Mouse (Mus musculus): ENCODE measurements around the gene Parl. TPM values are rescaled to one million over a fixed set of nuclear protein-coding genes. Genes with fewer than 3 reads are reported as not detected.

Parl gene
- total and polyA plus RNA-seq, 3 experiments, result 101 to 247 (median 166) TPM

DNA sequence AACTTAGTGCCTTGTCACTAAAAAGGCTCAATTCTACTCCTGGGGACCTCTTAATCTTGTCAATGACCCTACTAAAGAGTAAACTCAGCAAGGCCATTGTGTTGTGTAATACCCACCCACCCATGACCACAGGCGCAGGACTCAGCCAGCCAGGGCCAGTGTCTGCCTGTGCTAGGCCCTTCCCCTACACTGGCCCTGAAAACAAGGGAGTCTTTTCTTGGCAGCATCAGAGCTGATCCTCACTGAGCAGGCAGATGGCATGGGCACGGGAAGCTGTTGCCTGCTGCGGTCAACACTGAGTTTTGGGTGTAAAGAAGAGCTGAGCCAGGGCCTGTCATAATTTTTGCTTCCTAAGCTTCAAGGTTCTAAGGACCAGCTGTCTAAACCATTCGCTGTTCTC is 64.8 kb downstream of the Parl start:
- no peaks in the 10 kb centered on the region for H3K79me2 ChIP-seq (replicated peaks; ENCODE audit: control insufficient read depth, extremely low read depth, insufficient read depth, poor library complexity, severe bottlenecking)
- no peaks in the 10 kb centered on the region for H3K27me3 ChIP-seq (replicated peaks)
- H3K36me3 ChIP-seq (replicated peaks in 1 of 2; ENCODE audit: control insufficient read depth in 1 of 2, insufficient read depth in 1 of 2, low read length in 1 of 2), result peaks cover 0 to 22% of the 10 kb centered on the region in 2 experiments
- H3K4me3 ChIP-seq (replicated peaks in 1 of 3; ENCODE audit: low read depth in 2 of 3, low read length in 2 of 3, poor library complexity in 1 of 3), result no peak overlapping the region
- dilution Hi-C loops (cut with MboI; ENCODE audit: extremely low pct_ligation_motif_present, extremely low pct_unique_long_range_greater_than_20kb, low sequenced_read_pairs), result no loop called here
- peaks cover 0 to 17% of the 10 kb centered on the region in 2 experiments; a peak in 3 of 4 replicates for H3K4me1 ChIP-seq (ENCODE audit: control insufficient read depth in 1 of 2, insufficient read depth in 2 of 2)
- no peak overlapping the region for H3K9ac ChIP-seq (ENCODE audit: insufficient read depth, low read depth)
- no peak for TF ChIP-seq SMC3 (IDR thresholded peaks at IDR 0.05; ENCODE audit: low read depth, low read length)
- no peak for TF ChIP-seq ZNF384 (IDR thresholded peaks at IDR 0.05; ENCODE audit: low read depth, low read length)
- no peak for TF ChIP-seq ELF1 (IDR thresholded peaks at IDR 0.05; ENCODE audit: low read depth, low read length)
- in situ Hi-C loops (cut with MboI; ENCODE audit: low pct_ligation_motif_present, low pct_unique_long_range_greater_than_20kb, low sequenced_read_pairs), result no loop called here
- H3K4me2 ChIP-seq (ENCODE audit: insufficient read depth, low read depth, poor library complexity, severe bottlenecking), result no peak overlapping the region
- H3K9me3 ChIP-seq (replicated peaks; ENCODE audit: low read length), result peaks cover 3% of the 10 kb centered on the region
- DNase-seq (ENCODE audit: extremely low read depth), result no peak
- no peak overlapping the region for H3K27ac ChIP-seq (ENCODE audit: insufficient read depth, low read depth)

GRCm38 (mm10) chr16:20234406-20234805 is 67.8 kb downstream of the Parl start:
- Histone ChIP-seq H3K4me3 (replicated peaks in 1 of 3; ENCODE audit: low read depth in 2 of 3, low read length in 2 of 3, poor library complexity in 1 of 3) (no peak overlapping the region), H3K4me1 (ENCODE audit: control insufficient read depth in 1 of 2, insufficient read depth in 2 of 2) (peaks cover 0 to 17% of the 10 kb centered on the region in 2 experiments; a peak in 3 of 4 replicates), H3K9ac (ENCODE audit: insufficient read depth, low read depth) (no peak overlapping the region), H3K4me2 (ENCODE audit: insufficient read depth, low read depth, poor library complexity, severe bottlenecking) (no peak overlapping the region), H3K9me3 (replicated peaks; ENCODE audit: low read length) (no peaks in the 10 kb centered on the region), H3K27me3 (replicated peaks) (no peaks in the 10 kb centered on the region), H3K36me3 (replicated peaks in 1 of 2; ENCODE audit: control insufficient read depth in 1 of 2, insufficient read depth in 1 of 2, low read length in 1 of 2) (peaks cover 24 to 47% of the 10 kb centered on the region in 2 experiments), H3K27ac (ENCODE audit: insufficient read depth, low read depth) (no peak overlapping the region), H3K79me2 (replicated peaks; ENCODE audit: control insufficient read depth, extremely low read depth, insufficient read depth, poor library complexity, severe bottlenecking) (no peaks in the 10 kb centered on the region)
- no peak for TF ChIP-seq JUND (conservative IDR thresholded peaks at IDR 0.05; ENCODE audit: low read depth, low read length)
- no peak for TF ChIP-seq MAZ (IDR thresholded peaks at IDR 0.05; ENCODE audit: low read depth, low read length)
- TF ChIP-seq ZC3H11A (IDR thresholded peaks at IDR 0.05; ENCODE audit: low read depth, low read length), result no peak
- no peak for TF ChIP-seq RCOR1 (conservative IDR thresholded peaks at IDR 0.05; ENCODE audit: low read depth, low read length)
- no peak for TF ChIP-seq UBTF (IDR thresholded peaks at IDR 0.05; ENCODE audit: low read depth, low read length)
- TF ChIP-seq EP300 (IDR thresholded peaks at IDR 0.05; ENCODE audit: low read length), result no peak
- no peak for TF ChIP-seq MXI1 (IDR thresholded peaks at IDR 0.05; ENCODE audit: low read depth, low read length)
- no peak for TF ChIP-seq ZKSCAN1 (IDR thresholded peaks at IDR 0.05; ENCODE audit: borderline replicate concordance, low read depth, low read length)
- TF ChIP-seq ZMIZ1 (IDR thresholded peaks at IDR 0.05; ENCODE audit: low read depth, low read length), result no peak
- no peak for TF ChIP-seq ETS1 (conservative IDR thresholded peaks at IDR 0.05; ENCODE audit: low read depth, low read length)
- TF ChIP-seq HCFC1 (IDR thresholded peaks at IDR 0.05; ENCODE audit: low read depth, low read length), result no peak
- TF ChIP-seq NELFE (IDR thresholded peaks at IDR 0.05; ENCODE audit: low read depth, low read length), result no peak
- TF ChIP-seq BHLHE40 (IDR thresholded peaks at IDR 0.05; ENCODE audit: low read depth, low read length), result no peak
- TF ChIP-seq PAX5 (IDR thresholded peaks at IDR 0.05; ENCODE audit: low read length), result no peak
- DNase-seq (ENCODE audit: extremely low read depth), result no peak
- in situ Hi-C loops (cut with MboI; ENCODE audit: low pct_ligation_motif_present, low pct_unique_long_range_greater_than_20kb, low sequenced_read_pairs), result no loop called here
- dilution Hi-C loops (cut with MboI; ENCODE audit: extremely low pct_ligation_motif_present, extremely low pct_unique_long_range_greater_than_20kb, low sequenced_read_pairs), result no loop called here

Other genes starting within 250 kb of the Parl start
- gene Klhl24, start 204.8 kb downstream of the Parl start, total RNA-seq (2012; rRNA removed), result 8.1 and 19.6 TPM in 2 replicates
- gene Klhl24, start 204.8 kb downstream of the Parl start, total RNA-seq (2014; rRNA removed), result 31.1 and 33.5 TPM in 2 replicates
- gene Klhl24, start 204.8 kb downstream of the Parl start, polyA plus RNA-seq (2012; ENCODE audit: insufficient read length, low read depth), result 14.9 and 15.9 TPM in 2 replicates
- gene Yeats2, start 161.3 kb downstream of the Parl start, total RNA-seq (2012; rRNA removed), result 33.2 and 33.5 TPM in 2 replicates
- 23.6 and 24.0 TPM in 2 replicates for gene Yeats2, start 161.3 kb downstream of the Parl start, total RNA-seq (2014; rRNA removed)
- 37.1 and 42.6 TPM in 2 replicates for gene Yeats2, start 161.3 kb downstream of the Parl start, polyA plus RNA-seq (2012; ENCODE audit: insufficient read length, low read depth)
- 0.04 and 0.08 TPM in 2 replicates for gene Map6d1, start 61.0 kb downstream of the Parl start, total RNA-seq (2012; rRNA removed)
- gene Map6d1, start 61.0 kb downstream of the Parl start, total RNA-seq (2014; rRNA removed), result not detected in 2 replicates
- 0.15 and 0.20 TPM in 2 replicates for gene Map6d1, start 61.0 kb downstream of the Parl start, polyA plus RNA-seq (2012; ENCODE audit: insufficient read length, low read depth)
- not detected in 2 replicates for gene Cyp2ab1, start 23.0 kb upstream of the Parl start, total RNA-seq (2012; rRNA removed)
- not detected in 2 replicates for gene Cyp2ab1, start 23.0 kb upstream of the Parl start, total RNA-seq (2014; rRNA removed)
- gene Cyp2ab1, start 23.0 kb upstream of the Parl start, polyA plus RNA-seq (2012; ENCODE audit: insufficient read length, low read depth), result not detected in 2 replicates
- gene Abcc5, start 124.0 kb upstream of the Parl start, total RNA-seq (2012; rRNA removed), result 21.0 and 23.4 TPM in 2 replicates
- 23.8 and 27.1 TPM in 2 replicates for gene Abcc5, start 124.0 kb upstream of the Parl start, total RNA-seq (2014; rRNA removed)
- gene Abcc5, start 124.0 kb upstream of the Parl start, polyA plus RNA-seq (2012; ENCODE audit: insufficient read length, low read depth), result 25.8 and 28.6 TPM in 2 replicates
- gene Eif2b5, start 196.4 kb upstream of the Parl start, total RNA-seq (2012; rRNA removed), result 179 and 208 TPM in 2 replicates
- 183 and 203 TPM in 2 replicates for gene Eif2b5, start 196.4 kb upstream of the Parl start, total RNA-seq (2014; rRNA removed)
- gene Eif2b5, start 196.4 kb upstream of the Parl start, polyA plus RNA-seq (2012; ENCODE audit: insufficient read length, low read depth), result 139 and 151 TPM in 2 replicates
- gene Dvl3, start 214.6 kb upstream of the Parl start, total RNA-seq (2012; rRNA removed), result 7.6 and 7.7 TPM in 2 replicates
- gene Dvl3, start 214.6 kb upstream of the Parl start, total RNA-seq (2014; rRNA removed), result 1.8 and 1.9 TPM in 2 replicates
- 14.8 and 16.9 TPM in 2 replicates for gene Dvl3, start 214.6 kb upstream of the Parl start, polyA plus RNA-seq (2012; ENCODE audit: insufficient read length, low read depth)
- 315 and 343 TPM in 2 replicates for gene Ap2m1, start 233.1 kb upstream of the Parl start, total RNA-seq (2012; rRNA removed)
- gene Ap2m1, start 233.1 kb upstream of the Parl start, total RNA-seq (2014; rRNA removed), result 375 and 415 TPM in 2 replicates
- gene Ap2m1, start 233.1 kb upstream of the Parl start, polyA plus RNA-seq (2012; ENCODE audit: insufficient read length, low read depth), result 304 and 319 TPM in 2 replicates
- gene Abcf3, start 246.2 kb upstream of the Parl start, total RNA-seq (2012; rRNA removed), result 48.6 and 61.4 TPM in 2 replicates
- gene Abcf3, start 246.2 kb upstream of the Parl start, total RNA-seq (2014; rRNA removed), result 46.9 and 55.7 TPM in 2 replicates
- 98.0 and 98.9 TPM in 2 replicates for gene Abcf3, start 246.2 kb upstream of the Parl start, polyA plus RNA-seq (2012; ENCODE audit: insufficient read length, low read depth)

Measured in CH12.LX (cell line).